Mouse (Mus musculus) c-Kit-positive CD71-negative TER-119-negative erythroid progenitor cells, embryonic 14.5 days (primary cell): ENCODE results near the gene Mafk.

ENCODE experiments used
- DNase-seq: peaks from one replicate; pipeline ENCODE4 v3.0.0-alpha.2; 2013; ENCODE audit warnings: low read depth

Mafk gene

DNA sequence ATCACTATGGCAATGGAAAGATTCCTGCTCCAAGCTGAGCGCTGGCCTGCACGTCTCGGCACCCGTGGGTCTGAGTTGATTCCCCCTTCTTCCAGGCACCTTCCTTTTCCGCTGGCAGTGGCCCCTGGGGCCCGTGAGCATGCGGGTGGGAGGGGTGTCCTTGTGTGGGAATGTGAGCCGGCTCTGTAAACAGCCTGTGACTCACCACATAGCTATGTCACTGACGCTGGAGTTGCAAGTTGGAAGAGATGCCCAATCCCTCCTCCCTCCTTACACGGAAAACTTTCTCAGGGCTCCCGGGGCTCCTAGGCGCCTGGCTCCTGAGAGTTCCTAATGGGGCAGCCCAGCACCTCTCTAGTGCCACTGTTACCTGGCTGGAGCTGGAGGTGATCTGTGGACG lies 5.6 kb downstream of the Mafk start:
- DNase-seq = no peak

DNA sequence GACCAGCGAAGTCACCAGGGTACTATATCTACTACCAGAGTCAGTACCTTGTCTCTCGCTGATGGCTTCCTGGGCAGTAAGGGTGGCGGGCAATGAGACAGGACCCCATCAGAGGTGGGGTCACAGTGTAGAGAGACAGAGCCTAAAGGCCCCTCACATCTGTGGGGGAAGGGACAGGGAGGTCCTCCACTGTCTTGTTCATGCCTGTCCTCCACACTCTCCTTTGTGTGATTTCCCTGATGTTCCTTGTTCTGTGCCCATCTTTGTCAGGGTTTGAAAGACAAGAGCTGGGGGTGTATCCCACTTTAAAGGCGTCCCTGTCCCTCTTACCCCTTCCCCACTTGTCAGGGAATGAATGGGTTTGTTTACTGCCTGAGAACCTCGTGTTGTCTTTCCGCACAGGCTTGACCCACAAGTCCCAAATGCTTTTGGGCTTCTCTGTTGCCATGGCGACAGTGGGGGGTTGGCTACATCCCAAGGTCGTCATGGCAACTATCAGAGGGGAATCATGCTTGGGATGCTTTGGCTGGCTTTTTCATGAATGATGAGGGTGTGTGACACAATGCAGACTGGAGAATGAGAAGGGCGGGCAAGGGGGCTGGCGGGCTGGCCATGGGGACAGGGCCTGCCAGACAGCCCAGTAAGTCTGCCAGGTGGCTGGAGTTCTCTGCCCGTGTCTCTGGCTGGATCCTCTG lies 6.3 kb downstream of the Mafk start:
- no peak for DNase-seq

DNA sequence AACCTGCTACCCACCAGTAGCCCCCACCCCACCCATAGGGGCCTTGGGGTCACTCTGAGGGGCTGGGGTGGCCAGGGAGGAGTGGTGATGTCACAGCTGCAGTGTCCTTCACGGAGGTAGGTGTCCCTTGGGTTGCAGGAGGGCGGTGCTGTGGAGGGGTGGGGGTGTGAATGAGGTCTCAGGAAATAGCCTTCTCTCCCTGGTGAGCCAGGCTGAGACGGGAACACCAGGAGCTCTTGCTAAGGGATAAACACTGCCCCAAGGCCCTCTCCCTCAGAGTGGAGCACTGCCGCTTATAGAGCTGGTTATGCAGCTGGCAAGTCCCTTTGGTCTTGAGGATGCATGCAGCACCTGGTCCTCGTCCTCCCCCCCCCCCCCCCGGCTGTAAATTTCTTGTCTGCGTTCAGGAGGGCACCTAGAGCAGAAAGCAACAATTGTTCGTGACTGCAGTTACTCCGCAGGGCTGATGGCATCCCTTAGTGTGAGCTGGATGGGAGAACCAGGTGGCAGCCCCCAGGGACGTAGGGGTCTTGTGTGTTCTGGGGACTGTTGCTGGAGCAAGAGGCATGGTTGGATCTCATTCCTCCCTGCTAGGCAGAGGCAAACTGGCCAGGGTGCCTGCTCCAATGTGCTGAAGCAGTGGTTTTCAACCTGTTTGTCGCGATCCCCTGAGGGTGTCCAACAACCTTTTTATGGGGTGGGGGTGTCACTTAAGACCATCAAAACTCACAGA lies 7.0 kb downstream of the Mafk start:
- no peak for DNase-seq

DNA sequence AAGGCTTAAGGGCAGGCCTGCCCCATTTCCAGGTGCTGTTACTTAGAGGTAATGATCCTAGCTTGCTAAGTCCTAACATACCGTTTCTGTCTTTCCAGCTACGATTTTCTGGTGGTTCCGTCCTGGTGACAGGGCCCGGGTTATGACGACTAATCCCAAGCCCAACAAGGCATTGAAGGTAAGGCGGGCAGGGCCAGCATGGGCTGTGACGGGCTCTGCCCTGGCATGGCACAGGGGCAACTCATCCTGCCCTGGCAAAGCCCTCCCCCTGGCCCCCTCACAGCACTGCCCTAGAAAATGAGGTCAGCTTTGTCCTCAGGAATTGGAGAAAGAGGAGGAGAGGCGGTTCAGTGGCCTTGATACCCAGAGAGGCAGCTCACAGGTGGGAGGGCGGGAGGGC lies 7.7 kb downstream of the Mafk start:
- DNase-seq = no peak

DNA sequence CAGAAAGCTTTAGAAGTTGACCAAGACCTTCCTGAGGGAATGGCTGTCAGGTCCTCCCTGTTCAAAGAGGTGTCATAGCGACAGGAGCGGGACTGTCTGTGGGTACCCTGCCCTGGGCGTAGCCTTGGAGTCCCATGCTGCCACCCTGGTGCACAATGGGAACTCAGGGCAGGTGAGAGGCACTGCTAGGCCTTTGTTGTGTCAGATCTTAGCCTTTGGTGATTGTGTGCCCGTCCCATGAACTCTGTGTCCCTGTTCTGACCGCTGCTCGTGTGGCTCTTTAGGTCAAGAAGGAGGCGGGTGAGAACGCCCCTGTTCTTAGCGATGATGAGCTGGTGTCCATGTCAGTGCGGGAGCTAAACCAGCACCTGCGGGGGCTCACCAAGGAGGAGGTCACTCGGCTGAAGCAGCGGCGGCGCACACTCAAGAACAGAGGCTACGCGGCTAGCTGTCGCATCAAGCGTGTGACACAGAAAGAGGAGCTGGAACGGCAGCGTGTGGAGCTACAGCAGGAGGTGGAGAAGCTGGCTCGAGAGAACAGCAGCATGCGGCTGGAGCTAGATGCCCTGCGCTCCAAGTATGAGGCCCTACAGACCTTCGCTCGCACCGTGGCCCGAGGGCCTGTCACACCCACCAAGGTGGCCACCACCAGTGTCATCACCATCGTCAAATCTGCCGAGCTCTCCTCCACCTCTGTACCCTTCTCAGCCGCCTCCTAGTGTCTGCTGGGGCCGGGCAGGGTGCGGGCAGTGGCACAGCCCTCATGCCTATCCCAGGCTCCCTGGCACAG lies 8.7 kb downstream of the Mafk start:
- no peak for DNase-seq

DNA sequence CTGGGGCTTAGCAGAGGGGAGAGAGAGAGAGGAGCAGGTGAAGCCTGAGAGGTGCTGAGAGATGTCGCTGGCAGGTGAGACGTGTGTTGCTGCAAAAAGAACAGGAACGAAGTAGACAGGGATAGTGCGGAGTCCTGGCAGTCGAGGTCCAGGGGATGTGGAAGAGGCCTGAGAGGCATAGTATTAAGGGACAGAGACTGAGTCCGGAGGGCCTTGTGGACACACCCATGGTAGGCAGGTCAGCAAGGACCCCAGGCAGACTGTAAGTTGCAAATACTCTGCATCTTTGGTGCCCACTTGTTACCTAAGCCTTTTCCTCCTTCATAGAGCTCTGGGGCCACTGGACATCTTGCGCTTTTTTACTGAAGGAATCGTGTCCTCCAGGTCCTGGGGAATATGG lies 9.9 kb downstream of the Mafk start:
- DNase-seq = no peak

DNA sequence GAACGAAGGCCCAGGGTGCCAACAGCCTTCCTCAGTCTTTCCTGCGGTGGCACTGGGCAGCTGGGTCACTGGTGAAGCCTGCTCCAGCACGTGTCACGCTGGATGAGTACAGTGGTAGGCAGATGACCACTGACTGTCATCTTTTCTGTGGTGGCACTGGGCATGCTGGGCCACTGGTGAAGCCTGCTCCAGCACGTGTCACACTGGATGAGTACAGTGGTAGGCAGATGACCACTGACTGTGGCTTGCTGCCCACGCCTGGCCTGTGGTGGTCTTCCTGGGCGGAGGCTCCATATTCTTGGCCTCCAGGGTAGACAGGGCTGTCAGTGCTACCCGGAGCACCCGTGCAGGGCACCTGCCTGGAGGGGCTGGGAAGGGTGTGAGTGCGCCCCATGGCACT lies 10.6 kb downstream of the Mafk start:
- DNase-seq = no peak

DNA sequence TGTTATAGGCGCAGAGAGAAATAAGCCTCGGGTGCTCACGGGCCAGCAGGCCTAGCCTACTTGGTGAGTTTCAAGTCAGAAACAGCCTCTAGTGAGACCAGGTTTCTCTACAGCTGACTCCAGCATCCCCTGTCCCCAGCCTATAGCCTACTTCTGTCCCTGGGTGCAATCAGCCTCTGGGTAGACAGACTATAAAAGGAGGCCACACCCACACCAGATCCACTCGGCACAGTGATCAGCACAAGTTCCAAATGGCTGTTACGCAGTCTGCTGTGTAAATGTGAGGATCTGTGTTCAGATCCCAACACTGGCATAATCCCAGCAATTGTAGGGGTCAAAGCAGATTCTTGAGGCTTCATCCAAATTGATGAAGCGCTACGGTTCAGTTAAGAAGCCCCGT lies 11.9 kb downstream of the Mafk start:
- no peak for DNase-seq

DNA sequence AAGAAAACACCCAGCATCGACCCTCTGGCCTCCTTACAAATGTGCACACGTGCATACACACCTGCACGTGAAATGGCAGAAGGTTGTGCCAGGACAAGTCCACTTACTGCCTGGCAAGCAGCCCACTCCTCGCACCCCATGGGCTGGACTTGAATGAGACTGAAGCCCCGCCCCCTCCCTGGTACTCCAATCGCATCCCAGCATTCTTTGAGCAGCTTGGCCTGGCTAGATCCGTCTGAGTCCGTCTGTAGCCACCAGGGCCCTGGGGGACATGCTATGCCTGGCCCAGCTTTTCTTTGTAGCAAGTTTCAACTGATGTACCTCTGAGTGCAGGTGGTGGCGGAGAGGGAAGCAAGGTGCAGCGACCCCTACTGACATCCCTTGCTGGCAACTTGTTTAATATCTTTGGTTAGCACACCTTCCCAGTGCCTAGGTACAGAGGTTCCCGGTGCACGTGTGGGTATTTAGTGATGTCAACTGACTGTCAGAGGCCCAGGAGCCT lies 12.3 kb downstream of the Mafk start:
- DNase-seq = no peak

DNA sequence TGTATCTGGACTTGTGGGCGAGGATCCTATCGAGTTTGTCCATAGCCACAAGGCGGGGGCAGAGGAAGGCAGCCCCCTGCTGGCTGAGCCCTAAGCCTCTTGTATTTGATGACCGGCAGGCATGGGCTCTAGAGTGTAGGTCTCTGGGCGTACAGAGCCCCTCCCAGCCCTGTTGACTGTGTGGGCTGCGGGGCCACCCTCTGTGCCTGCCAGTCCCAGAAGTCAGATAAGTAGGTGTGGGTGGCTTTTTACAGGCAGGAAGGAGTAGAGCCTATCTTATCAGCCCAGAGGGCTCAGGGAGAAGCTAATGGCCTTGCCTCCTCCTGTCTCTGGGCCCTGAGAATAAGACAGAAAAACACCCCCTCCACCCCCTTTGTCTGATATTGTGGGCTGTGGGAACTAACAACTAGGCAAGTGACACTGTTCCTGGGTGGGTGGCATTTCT lies 12.8 kb downstream of the Mafk start:
- DNase-seq = no peak

DNA sequence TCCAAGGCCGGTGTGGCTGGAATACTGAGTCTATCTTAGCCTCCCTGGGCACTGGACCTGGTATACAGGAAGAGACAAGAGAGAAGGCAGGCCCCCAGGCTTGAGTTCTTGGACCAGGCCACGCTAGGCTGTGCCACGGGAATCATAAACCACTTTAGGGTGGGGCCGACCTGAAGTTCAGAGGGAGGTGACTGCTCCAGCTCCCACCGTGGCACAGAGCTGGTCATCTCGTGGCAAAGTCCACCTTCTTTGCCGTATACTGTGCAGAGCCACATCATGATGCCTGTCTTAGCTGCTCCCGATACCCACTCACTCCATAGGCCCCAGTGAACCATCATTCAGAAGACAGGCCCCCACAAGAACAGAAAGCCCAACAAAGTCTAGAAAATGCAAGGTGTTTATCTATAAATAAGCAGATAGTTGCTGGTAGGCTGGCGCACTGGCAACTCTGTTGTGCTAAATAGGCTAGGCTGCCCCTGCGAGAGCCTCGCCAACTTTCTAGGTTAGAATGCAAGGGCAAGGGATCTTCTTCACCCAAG lies 13.3 kb downstream of the Mafk start:
- DNase-seq = no peak

DNA sequence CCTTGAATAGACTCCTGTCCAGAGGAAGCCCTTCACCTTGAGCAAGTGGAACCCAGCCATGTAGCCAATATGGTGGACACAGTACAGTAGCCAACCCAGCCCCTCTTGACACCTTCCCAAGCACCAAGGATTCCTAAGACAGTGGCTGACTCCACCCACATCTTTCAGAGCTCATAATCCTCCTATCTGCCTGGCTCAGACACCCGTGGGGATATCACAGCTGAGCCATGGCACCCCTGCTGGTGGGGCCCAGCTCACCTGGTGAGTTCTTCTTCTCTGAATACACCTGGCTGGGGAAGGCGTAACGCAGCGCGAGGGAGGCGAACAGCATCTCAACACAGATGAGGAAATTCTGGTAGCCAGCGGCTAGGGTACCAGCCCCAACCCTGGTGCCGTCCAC lies 14.6 kb downstream of the Mafk start:
- DNase-seq = no peak

DNA sequence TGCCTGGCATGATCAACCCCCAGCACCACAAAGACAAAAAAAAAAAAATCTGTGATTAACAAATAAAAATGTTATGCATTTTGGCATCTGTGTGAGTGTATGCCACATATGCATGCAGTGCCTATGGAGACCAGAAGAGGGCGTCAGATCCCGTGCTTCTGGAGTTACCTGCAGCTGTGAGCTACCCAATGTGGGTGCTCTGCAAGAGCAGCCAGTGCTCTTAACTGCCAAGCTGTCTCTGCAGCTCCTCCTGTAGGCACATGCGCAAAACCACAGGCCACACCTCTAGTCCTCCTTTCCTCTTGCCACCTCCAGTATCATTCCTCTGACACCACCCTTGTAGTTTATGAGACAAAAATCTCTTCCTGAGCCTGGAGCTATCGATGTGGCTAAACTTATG lies 18.1 kb downstream of the Mafk start:
- no peak for DNase-seq

DNA sequence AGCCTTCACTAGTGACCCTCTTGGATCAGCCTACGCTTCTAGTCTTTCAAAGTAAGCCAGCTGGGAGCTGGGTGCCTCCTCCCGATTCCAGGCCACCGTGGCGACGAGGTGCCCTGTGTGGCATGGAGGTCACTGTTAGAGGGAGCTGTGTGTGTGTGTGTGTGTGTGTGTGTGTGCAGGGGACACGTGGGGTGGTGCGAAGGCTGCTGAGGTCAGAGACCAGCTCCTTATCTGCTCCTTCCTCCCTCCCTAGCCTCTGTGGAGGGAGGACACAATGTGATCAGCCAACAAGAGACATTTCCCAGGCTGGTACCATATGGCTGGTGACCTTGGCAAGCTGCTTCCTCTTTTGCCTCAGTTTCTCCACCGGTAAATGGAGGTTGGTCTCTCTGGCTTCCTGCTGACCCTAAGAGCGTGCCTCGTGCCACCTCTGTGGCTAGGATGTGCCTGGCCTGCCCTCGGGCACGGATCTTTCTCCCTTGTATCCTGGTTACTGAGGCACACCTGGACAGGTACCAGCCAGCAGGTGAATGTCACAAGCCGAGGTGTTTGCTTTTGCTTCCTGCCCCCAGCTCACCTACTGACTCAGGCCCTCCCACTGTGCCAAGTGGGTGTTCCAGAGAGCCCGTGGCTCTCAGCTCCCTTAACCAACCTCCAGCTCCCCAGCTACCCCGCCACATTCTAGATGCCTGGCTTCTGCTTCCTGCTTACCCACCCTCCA lies 20.5 kb downstream of the Mafk start:
- DNase-seq = no peak

DNA sequence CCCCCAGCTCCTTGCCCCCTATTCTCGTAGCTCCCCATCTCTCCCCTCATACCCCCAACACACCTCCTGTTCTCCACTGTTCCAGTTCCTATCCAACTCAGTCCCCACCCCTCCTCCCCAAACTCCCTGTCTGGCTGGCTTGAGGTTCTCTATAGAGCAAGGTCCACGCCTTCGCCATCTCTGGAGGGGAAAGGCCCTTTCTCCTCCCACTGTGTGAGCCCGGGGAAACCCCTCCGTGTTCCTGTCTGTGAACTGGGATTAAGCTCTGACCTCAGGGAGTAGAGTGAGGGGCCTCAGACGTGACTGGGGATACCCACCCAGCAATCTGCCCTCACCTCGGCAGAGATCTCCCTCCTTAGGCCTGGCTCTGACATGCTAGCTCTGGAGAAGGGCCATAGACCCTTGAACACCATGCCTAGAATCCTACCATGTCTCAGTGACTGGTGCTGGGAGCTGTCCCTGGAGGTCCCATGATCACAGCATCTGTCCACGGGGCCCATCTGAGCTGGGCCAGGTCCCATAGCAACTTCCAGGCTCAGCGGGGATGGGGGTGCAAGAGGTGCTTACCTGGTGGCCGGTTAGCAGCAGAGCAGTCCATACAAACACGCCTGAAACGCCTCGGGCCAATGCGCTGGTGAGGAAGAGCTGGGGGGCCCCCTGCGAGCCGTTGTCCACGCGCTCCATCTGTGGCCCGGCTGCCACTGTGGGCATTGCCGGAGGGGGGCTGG lies 21.2 kb downstream of the Mafk start:
- no peak for DNase-seq

DNA sequence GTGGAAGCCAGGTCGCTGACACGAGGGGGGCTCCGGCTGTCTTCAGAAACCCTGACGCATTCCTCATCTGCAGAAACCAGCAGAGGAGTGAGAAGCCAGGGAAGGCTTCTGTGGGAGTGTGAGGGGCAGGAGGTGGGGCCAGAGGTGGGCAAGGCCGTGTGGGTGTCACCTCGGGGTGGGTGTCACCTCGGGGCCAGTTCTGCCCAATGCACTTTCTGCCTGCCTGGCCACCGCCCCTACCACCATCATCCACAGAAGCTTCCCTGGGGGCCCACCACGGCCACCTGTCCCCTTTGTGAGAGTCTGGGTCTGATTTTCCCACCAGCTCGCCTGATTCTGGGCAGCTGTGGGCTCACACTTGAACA lies 21.8 kb downstream of the Mafk start:
- DNase-seq = no peak

DNA sequence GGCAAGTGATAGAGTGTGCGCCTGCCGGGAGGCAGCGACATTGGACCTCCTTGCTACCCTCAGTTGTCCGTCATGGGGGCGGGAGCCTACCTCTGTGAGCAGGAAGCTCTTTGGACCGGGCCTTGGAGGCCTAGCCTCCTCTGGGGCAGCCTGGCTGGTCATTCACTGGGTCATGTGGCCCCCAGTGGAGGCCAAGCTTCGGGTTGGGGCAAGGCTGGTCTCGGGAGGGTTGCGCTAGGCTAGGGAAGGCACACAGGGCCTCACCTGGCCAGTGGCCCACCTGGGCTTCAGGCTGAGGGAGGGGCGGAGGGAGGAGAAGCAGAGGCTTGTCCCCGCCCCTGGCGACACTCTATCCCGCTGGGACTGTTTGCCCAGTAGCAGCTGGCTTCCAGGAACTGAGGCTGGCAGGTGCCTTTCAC lies 22.7 kb downstream of the Mafk start:
- DNase-seq = no peak

DNA sequence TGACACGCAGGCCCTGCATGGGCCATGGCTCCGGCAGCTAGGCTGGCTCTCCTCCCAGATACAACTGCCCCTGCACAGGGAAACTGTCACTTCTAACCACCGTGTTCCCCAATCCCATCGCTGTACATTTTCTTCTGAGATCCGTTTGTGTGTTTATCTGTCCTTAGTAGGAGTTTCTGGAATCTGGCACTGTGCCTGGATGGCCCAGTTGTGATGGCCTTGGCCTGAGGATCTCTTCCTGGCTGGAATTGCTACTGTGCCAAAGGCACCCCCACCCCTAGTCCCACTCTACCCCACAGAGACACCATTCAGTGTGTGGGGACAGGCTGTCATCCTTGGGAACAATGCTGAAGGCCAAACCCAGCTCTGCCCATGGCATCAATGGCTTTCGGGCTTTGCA lies 24.7 kb downstream of the Mafk start:
- no peak for DNase-seq

DNA sequence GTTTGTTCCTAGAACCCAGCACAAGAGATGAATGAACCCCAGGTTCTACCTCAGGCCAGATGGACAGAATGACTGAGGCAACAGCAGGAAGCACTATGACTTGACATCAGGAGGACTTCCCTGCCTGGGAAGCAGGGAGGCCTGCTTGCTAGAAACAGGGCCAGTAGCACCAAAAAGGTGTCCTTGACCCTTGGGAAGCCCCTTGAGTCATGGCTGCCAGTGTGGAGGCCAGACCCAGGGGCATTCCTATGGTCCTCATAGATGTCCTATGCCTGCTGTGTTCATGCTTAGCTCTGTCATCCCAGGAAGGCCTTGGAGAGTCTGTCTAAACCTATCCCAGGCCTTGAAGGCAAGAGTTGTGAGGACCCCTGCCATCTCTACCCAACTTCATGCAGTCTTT lies 25.1 kb downstream of the Mafk start:
- no peak for DNase-seq

DNA sequence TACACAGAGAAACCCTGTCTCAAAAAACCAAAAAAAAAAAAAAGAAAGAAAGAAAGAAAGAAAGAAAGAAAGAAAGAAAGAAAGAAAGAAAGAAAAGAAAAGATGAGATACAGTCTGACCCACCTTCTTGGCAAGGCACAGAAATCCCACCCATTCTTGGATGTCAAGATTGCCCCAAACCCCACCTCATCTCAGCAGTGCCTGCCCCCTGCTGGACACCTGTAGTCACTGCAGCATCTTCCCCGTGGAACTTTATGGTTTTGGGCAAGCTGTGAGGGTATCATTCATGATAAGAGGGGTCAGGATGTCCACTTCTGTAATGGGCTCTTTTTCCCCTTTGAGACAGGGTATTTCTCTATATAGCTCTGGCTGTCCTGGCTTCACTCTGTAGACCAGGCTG lies 26.0 kb downstream of the Mafk start:
- no peak for DNase-seq

DNA sequence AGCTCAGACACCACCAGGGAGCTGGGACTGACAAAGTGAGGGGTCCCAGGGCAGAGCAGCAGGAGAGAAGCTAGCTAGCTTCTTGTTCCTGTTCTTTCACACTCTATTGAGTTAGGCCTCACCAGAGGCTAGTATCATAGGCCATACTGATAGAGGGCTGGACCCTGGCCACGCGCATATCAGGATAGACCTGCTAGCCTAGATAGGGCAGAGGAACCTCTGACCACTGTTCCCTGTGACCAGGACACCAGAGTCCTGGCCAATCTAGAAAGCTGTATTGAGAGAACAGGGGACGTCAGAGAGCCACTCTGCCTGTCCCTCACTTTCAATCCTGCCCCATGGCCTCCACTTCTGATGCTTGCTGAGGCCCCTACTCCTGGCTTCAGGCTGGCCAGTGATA lies 26.7 kb downstream of the Mafk start:
- DNase-seq = no peak
